Mouse (Mus musculus) neutrophil, adult 5-6 weeks (primary cell): ENCODE measurements around the gene Lamc3. TPM values are rescaled to one million over a fixed set of nuclear protein-coding genes. Genes with fewer than 3 reads are reported as not detected.

Experiments used
- ATAC-seq: fragments of 151-379, 151-347 bp; 2 replicates; pipeline ENCODE4 v1.8.0; 2017; ENCODE audit warnings: mild to moderate bottlenecking, moderate TSS enrichment; ENCODE audit not compliant: insufficient number of reproducible peaks, poor library complexity, low FRiP score, severe bottlenecking; ENCODE audit errors: extremely low read depth
- total RNA-seq: library from RNA; stranded (forward); fragments of 200-1000 nt; gene quantifications from 2 replicates; pipeline ENCODE4 v1.2.3, GENCODE M21; 2017

Lamc3 gene
- not detected in 2 replicates for total RNA-seq

DNA sequence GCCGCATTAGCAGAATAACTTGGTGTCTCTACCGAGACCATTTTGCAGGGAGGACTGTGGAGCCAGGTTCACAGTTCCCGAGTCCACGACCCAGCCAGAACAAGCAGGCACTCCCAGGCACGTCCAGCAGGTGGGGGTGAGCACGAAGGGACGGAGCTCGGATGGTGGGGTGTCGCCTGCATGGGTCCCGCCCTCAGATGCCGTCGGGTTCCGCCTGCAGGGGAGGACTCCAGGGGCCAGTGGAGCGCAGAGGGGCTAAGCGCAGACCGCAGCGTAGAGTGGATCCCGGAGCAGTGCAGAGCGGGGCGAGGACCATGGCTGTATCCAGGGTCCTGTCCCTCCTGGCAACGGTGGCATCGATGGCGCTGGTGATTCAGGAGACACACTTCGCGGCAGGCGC is at the start of gene Lamc3:
TSS of gene Lamc3 (plus strand) at position 262 of the 400 bp plus-strand sequence.
- no peak for ATAC-seq

DNA sequence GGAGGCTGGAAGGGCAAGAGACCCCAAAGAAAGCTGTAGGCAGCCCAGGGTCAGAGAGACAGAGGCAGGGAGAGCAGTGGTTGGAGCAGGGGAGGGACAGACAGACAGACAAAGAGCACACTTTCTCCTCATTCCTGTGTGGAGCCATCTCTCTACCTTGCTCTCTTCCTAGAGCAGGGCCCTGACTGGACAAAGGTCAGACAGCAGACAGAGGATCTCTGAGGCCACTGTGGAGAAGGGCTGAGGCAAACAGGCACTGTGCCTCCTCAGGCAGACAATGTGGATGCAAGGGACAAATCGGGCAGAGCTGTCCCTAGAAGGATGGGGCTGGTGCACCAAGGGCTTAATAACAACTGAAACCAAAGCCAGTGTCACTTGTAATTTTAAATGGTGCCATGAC is 48.2 kb upstream of the Lamc3 start:
- no peak for ATAC-seq

DNA sequence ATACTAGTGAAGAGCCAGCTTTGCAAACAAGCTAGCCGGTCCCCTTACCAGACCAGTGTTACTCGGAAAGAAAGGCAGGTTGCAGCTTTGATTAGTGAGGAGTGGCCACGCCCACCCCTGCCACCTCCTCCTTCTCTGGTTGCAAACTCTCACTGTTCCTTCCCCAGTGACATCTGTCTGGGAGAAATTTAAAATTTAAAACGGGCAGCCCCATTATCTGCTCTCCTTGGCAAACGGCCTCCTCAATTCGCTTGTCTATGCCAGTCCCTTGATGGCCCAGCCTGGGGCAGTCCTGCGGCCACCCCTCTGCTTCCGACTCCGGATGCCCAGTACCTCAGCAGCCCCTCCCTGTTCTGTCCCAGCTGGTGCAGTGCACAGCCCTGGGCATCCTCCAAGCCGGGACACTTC is 42.4 kb upstream of the Lamc3 start:
- ATAC-seq = no peak

DNA sequence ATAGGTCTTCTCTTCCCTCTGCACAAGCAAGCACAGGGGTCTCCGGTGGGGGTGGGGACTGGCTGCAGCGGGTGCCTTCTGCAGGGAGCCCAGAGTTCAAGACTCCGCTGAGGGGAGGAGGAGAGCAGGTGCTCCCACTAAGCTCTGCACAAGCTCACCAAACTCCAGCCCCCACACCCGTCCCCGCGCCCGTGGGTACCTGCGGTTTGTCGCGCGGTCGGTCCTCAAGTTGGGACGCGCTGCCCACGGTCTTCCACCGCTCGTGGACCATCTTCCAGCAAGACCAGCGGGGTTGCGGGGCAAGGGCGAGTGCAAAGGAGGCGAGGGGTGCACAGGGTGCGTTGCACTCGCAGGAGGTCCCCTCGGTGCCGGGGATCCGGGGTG is 41.6 kb upstream of the Lamc3 start:
- ATAC-seq = no peak

DNA sequence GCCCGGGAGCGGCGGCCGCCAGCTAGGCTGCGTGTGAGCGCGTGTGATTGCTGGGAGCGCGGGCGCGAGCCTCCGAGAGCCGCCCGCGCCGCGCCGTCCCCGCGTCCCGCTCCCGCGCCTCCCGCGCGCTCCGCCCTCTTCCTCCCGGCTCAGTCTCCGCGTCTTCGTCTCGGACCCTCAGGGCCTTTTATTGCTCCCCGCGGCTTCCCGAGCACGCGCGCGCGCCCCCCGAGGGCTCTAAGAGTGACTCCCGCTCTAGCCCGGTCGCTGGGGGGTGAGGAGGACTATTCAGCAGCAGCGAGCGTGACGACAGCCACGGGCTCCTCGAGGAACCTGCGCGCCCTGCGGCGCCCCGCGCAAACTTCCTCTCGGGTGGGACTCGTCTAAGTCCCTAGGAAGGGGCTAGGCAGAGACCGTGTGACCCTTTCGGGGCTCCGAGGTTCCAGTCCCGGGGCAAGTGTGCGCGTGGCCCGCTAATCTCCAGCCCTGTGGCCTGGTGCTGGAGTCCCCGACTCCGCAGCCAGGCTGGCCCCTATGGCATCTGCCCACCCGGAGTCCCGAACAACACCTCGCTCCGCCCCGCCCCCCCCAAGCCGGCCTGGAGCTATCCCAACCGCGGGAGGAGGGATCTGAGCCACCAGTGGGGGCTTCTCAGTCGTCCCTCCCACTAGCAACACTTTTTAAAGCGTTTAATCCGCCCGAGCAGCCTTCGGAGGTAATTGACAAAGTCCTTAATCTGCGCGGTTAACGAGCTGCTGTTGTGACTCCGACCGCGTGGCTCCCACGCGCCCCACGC is 41.0 kb upstream of the Lamc3 start, which contains the start of gene Fibcd1:
TSS of gene Fibcd1 (minus strand) at position 110 of the 796 bp plus-strand sequence.
- no peak for ATAC-seq

DNA sequence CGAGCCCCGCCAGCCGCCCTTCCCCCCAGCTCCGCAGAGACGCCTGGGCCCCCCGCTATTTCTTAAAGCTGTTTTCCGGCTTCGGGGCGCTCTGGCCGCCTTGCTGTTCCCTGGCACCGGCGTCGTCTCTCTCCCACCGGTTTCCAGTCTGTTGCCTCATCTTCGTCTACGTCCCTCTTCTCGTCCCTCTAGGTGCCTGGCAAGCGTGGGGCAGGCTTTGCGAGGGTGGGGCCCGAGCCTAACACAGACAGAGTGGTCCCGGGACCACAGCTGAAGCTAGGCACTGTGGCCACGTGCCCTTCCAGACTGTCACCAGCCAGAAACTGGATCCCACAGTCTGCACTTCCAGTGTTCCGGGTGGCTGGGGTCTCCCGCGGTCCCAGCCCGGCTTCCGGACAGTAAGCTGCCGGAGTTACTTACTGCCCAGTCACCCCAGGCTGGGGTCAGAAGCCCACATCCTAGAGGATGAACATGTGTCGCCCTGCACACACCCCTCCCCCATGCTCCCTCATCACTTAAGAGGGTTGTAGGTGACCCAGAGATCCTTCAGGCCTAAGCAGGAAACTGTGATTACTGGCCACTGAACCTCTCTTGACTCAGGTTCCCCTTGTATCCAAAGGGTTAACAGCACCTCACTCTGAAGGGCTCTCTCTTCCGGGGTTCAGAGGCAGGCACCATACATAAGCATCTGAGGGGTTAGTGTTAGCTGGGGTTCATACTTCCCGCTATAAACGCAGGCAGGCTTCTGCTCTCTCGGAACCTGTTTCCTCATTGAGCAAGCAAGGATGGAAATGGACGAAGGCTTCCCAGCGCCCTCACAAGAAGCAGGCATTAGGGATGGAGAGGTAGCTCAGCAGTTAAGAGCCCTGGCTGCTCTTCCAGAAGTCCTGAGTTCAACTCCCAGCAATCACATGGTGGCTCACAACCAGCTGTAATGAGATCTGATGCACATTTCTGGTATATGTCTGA is 40.1 kb upstream of the Lamc3 start:
- no peak for ATAC-seq

DNA sequence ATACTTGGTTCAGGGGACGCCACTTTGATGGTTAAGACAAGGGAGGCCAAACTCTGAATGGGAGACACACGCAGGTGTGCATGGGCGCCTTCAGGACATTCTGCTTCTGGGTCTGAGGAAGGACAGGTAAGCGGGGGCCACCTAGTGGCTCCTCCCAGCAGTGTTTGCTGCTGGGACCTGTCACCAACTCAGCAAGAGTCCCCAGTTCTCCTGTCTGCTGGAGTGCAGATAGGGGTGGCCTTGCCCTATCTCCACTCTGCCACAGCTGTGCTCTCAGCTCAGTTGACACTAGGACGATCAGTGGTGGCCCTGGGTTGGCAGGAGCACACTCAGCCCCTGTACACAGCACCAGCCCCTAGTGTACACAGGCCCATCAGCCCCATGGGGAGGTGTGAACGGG is 39.2 kb upstream of the Lamc3 start:
- peak; percentile 49 for ATAC-seq

DNA sequence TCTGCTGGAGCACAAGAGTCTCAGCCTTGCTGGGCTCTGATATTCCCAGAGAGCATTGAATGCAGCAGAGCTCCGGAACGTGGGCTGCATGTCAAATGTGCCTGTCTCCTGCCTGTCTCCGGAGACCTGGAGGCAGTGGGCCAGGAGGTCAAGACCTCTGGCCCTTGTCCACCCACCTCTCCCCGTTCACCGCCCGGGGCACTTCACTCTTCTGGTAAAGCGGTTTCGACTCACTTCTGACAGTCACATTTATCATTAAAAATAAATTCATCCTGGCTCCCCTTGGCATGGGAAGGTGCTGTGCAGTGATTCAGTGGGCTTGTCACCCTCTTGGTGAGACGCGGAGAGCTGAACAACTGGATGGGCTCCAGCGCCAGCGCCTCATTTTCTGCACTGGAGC is 37.0 kb upstream of the Lamc3 start:
- no peak for ATAC-seq

DNA sequence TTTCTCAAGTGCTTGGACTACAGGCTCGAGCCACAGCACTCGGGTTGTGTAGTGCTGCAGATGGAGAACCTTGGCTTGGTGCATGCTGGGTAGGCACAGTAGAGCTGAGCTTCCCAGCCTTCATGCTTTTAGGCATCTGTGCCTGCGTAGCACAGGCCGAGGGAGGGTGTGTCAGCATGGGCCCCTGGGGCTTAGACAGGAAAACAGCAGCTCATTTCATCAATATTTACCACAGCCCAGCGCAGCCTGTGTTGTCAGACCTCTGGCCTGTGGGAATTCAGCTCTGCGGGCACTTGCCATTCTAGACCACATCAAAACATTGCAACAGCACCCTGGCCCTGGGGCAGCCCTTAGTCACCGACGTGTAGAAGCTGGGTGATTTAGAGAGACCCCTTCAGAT is 31.1 kb upstream of the Lamc3 start:
- no peak for ATAC-seq

DNA sequence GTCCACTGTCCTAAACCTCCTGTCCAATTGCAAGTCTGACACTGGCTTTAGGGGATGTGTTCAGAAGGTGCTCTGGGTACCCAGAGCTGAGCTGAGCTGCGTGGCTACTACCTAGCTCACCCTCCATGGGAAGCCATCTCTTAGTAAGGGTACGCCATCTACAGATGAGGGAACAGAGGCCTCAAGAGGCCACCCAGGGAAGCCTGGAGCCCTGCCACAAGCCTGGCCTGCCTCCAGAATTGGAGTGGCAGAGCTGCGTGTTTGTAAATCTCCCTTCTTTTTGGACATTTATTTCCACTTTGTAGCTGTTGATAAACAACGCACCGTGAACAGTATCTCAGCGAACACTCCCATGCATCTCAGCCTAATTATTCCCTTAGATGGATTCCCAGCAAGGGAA is 29.9 kb upstream of the Lamc3 start:
- ATAC-seq = no peak

DNA sequence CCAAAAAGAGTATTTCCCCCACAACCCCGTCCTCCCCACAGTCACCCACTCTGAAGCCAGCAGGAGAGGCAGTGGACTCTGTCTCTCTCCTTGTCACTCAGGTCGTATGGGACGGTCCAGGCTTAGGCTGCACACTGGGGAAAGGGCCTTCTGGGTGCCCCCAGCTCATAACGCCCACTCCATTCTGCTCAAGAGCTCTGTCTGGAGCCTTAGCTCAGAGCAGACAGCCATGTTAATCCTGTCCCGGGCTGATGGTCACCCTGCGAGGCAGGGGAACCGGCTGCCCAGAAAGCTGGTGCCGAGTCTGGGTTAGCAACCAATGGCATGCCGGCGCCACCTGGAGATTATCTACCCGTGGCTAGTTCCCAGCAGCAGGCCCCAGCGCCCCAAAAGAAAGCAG is 28.6 kb upstream of the Lamc3 start:
- no peak for ATAC-seq

DNA sequence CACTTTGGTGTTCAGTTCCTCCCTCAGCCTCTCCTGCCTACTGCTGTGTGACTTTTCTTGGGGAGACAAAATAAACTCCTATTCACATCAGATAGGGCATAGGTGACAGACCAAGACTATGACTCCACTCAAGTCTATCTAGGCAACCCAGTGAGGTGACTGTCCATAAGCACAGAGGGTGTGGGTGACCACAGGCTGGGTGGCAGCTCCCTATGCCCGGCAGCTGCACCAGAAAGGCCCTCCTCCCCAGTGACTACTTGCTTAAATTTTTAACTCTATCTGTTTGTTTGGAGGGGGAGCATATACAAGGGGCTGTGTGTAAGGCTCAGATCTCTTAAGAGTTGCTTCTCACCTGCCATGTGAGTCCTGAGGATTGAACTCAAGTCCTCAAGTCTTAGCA is 24.2 kb upstream of the Lamc3 start:
- no peak for ATAC-seq

DNA sequence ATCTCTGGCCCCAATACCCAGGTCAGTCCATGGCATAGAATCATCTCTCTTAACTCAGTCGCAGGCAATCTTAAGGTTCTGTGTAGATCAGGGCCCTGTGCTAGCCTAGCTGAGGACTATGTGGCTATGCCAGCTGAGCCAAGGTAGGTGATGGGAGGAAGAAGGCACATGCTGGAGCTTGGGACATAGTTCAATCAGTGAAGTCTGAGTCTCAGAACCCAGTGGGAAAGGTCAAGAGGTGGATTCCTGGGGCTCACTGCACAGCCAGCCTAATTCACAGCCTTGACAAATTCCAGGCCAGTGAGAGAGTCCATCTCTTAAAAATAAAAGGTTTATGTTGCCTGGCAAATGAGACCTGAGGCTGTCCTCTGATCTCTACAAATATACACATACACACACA is 23.3 kb upstream of the Lamc3 start:
- no peak for ATAC-seq

DNA sequence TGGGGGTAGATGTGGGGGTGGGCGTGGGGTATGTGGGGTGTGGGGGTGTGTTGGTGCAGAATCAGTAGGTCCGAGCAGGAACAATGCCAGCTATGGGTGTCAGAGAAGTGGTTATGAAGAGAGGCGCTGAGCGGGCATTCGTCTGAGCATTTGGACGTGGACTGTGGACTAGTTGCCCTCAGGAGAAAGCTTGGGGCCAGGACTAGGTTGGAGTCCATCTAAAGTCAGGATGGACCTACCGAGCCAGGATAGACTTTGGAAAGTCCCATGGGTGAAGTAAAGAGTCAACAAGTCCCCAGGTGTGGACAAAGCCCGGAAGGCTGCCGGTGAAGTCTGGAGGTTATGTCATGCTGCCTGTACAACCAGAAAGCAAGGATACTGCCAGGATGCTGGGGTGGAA is 22.2 kb upstream of the Lamc3 start:
- no peak for ATAC-seq

DNA sequence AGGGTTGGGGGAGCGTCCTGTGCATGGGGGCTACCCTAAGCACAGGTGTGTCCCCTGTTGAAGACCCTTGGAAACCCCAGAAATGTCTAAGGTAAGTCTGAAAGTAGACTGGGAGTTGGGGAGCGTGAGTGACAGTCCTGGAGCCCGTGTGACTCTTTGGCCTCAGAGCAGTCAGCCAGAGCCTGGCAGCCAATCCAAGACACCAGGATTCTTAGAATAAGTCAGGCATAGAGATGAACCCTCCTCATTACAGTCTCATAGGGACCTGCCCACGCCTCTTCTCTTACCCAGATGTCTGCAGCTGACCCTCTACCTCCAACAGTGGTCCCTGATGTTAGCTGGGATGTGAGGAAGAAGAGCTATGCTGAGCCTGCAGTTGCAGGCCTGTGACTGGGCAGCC is 21.8 kb upstream of the Lamc3 start:
- ATAC-seq = no peak

DNA sequence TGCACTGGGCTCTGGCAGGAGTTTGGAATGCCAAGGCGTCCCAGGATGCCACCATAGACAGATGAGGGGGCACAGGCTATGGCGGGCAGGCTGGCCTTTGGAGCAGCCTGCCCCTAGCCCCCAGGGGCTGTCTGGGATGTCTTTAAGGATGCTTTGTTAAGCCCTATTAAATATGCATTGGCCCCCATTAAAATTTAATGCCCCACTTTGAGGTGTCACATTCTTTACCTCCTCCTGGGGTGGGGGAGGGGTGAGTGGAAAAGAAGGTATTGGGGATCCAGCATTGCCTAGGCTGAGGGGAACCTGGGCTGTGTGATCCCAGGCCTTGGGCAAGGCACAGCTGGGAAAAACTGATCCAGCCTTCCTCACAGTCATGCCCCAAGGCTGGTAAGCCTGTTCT is 21.3 kb upstream of the Lamc3 start:
- ATAC-seq = no peak

DNA sequence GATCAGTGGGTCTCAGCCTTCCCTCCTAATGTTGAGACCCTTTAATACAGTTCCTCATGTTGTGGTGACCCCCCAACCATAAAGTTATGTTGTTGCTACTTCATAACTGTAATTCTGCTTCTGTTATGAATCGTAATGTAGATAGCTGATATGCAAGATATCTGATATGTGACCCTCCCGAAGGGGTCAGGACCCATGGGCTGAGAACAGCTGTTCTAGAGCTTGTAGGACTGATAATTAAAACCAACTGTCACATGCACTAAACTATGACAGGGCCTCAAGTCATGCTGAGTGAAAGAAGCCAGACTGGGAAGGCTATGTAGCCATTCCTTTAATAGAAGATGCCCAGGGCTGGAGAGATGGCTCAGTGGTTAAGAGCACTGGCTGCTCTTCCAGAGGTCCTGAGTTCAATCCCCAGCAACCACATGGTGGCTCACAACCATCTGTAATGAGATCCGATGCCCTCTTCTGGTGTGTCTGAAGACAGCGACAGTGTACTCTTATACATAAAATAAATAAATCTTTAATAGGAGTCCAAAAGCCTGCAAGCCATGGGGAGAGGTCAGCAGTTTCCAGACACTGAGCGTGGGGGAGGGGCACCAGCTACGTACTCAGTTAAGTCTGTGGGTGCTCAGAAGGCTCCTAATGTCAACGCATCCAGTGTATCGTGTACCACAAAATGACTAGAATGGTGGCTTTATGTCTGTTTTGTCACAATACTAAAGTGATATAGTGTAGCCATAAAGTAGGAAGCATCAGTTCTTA is 19.1 kb upstream of the Lamc3 start:
- ATAC-seq = no peak

DNA sequence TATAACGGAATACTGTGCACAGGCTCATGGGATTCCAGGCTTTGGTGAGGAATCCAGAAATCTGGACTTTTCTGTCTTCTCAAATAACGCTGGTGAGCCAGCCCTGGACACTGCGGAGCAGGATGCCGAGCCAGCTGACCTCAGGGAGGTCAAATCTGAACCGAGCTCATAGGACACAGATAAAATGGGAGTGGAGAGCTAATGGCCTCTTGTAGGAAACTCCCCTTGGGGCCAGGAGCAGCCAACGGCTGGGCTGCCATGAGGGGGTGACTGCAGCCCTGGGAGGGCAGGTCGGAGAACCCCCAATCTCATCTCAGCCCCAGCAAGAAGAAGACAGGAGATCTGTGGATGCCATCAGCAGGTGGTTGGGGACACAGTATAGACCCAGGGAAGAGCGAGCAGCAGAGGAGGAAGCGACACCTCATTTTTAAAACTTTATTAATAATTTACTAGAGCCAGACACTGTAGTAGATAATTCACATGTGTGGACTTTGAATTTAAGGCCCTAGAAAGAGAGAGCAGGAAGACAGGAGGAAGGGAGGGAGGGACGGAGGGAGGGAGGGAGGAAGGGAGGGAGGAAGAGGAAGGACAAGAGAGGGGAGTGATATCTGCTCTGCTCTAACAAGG is 18.4 kb upstream of the Lamc3 start:
- no peak for ATAC-seq

DNA sequence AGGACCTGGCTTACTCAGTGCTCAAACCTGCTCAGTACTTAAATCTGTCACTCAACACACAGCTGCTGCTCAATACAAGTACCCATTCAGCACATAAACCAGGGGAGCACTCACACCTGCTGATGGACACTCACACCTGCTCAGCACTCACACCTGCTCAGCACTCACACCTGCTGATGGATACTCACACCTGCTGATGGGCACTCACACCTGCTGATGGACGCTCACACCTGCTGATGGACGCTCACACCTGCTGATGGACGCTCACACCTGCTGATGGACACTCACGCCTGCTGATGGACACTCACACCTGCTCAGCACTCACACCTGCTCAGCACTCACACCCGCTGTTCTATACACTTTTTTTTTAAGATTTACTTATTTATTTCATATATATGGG is 17.4 kb upstream of the Lamc3 start:
- ATAC-seq = no peak
